Mouse (Mus musculus) urinary bladder, adult 18-20 months (tissue): ENCODE results near the gene Nphs2.
A peak's percentile ranks its signal among the peaks of the same experiment; 100 is the strongest.
"Not testable (repeated sequence)": the region's sequence is repeated elsewhere in the genome, so short reads cannot be mapped to it uniquely, and the experiment has no call there.

Experiments used
- DNase-seq, 2 experiments: peaks; one replicate each; pipeline ENCODE4 v3.0.0; 2022; ENCODE audit warnings: low spot score in 2 of 2, mixed read lengths in 2 of 2

Nphs2 gene

GRCm38 (mm10) chr1:156310630-156311029, at the start of gene Nphs2:
TSS of gene Nphs2 (plus strand) at chr1:156310727.
- DNase-seq, result no peak

- peak in 1 of 2 experiments; percentile 32 for DNase-seq
Observed at GRCm38 (mm10) chr1:156263352-156263751, 47.2 kb upstream of the Nphs2 start.

GRCm38 (mm10) chr1:156263946-156264345, 46.6 kb upstream of the Nphs2 start:
- no peak for DNase-seq

GRCm38 (mm10) chr1:156268546-156268945, 42.0 kb upstream of the Nphs2 start:
- not testable (repeated sequence) for DNase-seq

GRCm38 (mm10) chr1:156270471-156270870, 40.1 kb upstream of the Nphs2 start:
- DNase-seq, result no peak

- DNase-seq, result no peak
Observed at GRCm38 (mm10) chr1:156271654-156272053, 38.9 kb upstream of the Nphs2 start.

GRCm38 (mm10) chr1:156273647-156274046, 36.9 kb upstream of the Nphs2 start:
- no peak for DNase-seq

- DNase-seq, result no peak
Observed at GRCm38 (mm10) chr1:156280131-156280530, 30.4 kb upstream of the Nphs2 start.

GRCm38 (mm10) chr1:156284207-156284606, 26.3 kb upstream of the Nphs2 start:
- no peak for DNase-seq

- DNase-seq, result no peak
Observed at GRCm38 (mm10) chr1:156284851-156285540, 25.5 kb upstream of the Nphs2 start.

- no peak for DNase-seq
Observed at GRCm38 (mm10) chr1:156285541-156285896, 25.0 kb upstream of the Nphs2 start.

- DNase-seq, result no peak
Observed at GRCm38 (mm10) chr1:156288556-156289221, 21.8 kb upstream of the Nphs2 start.

GRCm38 (mm10) chr1:156289222-156289587, 21.3 kb upstream of the Nphs2 start:
- not testable (repeated sequence) for DNase-seq

- DNase-seq, result no peak
Observed at GRCm38 (mm10) chr1:156290016-156290415, 20.5 kb upstream of the Nphs2 start.

GRCm38 (mm10) chr1:156302911-156303749, 7.4 kb upstream of the Nphs2 start, which contains the start of gene Tdrd5:
TSS of gene Tdrd5 (minus strand) at chr1:156303664.
- peak in 1 of 2 experiments; percentile 6 for DNase-seq

- DNase-seq, result no peak
Observed at GRCm38 (mm10) chr1:156308595-156308994, 1.9 kb upstream of the Nphs2 start.

- no peak for DNase-seq
Observed at GRCm38 (mm10) chr1:156323126-156323525, 12.6 kb downstream of the Nphs2 start.

GRCm38 (mm10) chr1:156340847-156341246, 30.3 kb downstream of the Nphs2 start:
- DNase-seq, result no peak

GRCm38 (mm10) chr1:156344433-156344832, 33.9 kb downstream of the Nphs2 start:
- no peak for DNase-seq

GRCm38 (mm10) chr1:156345633-156346032, 35.1 kb downstream of the Nphs2 start:
- DNase-seq, result no peak

GRCm38 (mm10) chr1:156349031-156349430, 38.5 kb downstream of the Nphs2 start:
- DNase-seq, result no peak

- DNase-seq, result no peak
Observed at GRCm38 (mm10) chr1:156350441-156350840, 39.9 kb downstream of the Nphs2 start.
